Mouse (Mus musculus) liver, embryonic 14.5 days (tissue): Measurements from ENCODE around the gene Cacna1i.

Experiments
- CTCF ChIP-seq: IDR thresholded peaks from 2 replicates; pipeline ENCODE4 v1.5.1; 2016; ENCODE audit warnings: antibody characterized with exemption, low read depth, control low read depth
- EP300 ChIP-seq: IDR thresholded peaks from 2 replicates; pipeline ENCODE4 v1.6.1; 2016; ENCODE audit warnings: antibody characterized with exemption, low read depth

GRCm38 (mm10) chr15:80436961-80437360 lies 149.9 kb downstream of the Cacna1i start:
- TF ChIP-seq CTCF (no peak), EP300 (no peak)
